Mouse (Mus musculus): Measurements from ENCODE around the gene Nmur1.

DNA sequence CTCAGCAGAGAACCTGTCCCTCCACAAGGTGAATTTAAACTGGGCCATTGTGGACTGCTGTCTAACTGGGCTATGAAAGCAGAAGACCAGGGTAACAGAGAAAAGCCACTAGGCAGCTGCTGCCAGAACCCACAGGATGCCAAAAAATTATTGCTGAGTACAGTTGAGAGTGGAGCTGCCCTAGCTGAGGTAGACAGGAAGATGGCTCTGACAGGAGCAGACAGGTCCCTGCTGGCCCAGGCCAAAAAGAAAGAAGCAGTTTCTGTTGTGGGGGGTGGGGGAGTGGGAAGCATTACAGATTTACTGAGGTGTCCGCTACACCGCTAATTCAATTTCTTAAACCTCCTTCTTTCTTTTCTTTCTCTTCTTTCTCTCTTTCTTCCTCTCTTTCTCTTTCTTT lies 16.6 kb downstream of the Nmur1 start:
- TF ChIP-seq CTCF (IDR thresholded peaks at IDR 0.05; ENCODE audit: borderline replicate concordance, insufficient read depth, low read depth, low read length) = no peak
- TF ChIP-seq POLR2A (IDR thresholded peaks at IDR 0.05; ENCODE audit: borderline replicate concordance, insufficient read depth, low read length) = no peak
